Mouse (Mus musculus): Measurements from ENCODE around the gene Trmt13. TPM values are rescaled to one million over a fixed set of nuclear protein-coding genes. Genes with fewer than 3 reads are reported as not detected.

Gene Trmt13
- polyA plus RNA-seq, 1 experiment: 2.9 TPM

DNA sequence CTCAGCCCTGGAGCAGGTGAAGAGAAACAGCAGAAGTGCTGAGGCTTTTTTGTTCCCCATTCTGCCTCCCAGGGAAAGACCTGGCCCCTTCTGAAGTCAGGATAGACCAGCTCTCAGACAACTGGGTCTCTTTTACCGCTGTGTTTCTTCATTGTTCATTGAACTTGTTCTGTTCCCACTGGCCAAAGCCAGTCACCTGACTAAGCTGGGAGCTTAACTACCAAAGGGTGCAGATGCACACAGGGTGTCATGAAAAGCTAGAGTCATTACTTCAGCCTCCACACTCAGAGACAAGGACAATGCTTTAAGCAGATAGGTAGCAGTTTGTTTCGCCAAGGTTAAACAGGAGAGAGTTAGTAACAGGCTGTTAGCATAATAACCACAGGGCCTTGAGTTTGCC lies 72.3 kb downstream of the Trmt13 start:
- H3ac ChIP-seq (ENCODE audit: control insufficient read depth, insufficient read length): no peak overlapping the region
- H3K79me2 ChIP-seq (ENCODE audit: control insufficient read depth, insufficient read depth): no peaks in the 10 kb centered on the region
- no peak for TF ChIP-seq POLR2A (IDR thresholded peaks at IDR 0.05; ENCODE audit: insufficient read length, low read depth)
- TF ChIP-seq MYOG (IDR thresholded peaks at IDR 0.05; ENCODE audit: control insufficient read depth in 1 of 3, insufficient read depth in 1 of 3, insufficient read length in 2 of 3, low read depth in 2 of 3): no peak
- no peak for TF ChIP-seq CEBPB (IDR thresholded peaks at IDR 0.05; ENCODE audit: insufficient read depth, poor library complexity, severe bottlenecking)
- TF ChIP-seq POLR2AphosphoS2 (IDR thresholded peaks at IDR 0.05; ENCODE audit: insufficient read length, low read depth): no peak
- TF ChIP-seq E2F4 (IDR thresholded peaks at IDR 0.05; ENCODE audit: insufficient read depth): no peak
- no peak for TF ChIP-seq TCF3 (IDR thresholded peaks at IDR 0.05; ENCODE audit: insufficient read length, low read depth)
- no peak for TF ChIP-seq USF1 (IDR thresholded peaks at IDR 0.05; ENCODE audit: low read depth)
- no peak for TF ChIP-seq MAX (IDR thresholded peaks at IDR 0.05; ENCODE audit: low read depth)
- TF ChIP-seq REST (IDR thresholded peaks at IDR 0.05; ENCODE audit: insufficient read depth, insufficient read length): no peak
- no peak for TF ChIP-seq TCF12 (IDR thresholded peaks at IDR 0.05; ENCODE audit: insufficient read depth, poor library complexity, severe bottlenecking)
- TF ChIP-seq MYOD1 (IDR thresholded peaks at IDR 0.05; ENCODE audit: control insufficient read depth in 1 of 3, insufficient read length in 2 of 3, low read depth in 2 of 3): no peak
- no peak for TF ChIP-seq SRF (IDR thresholded peaks at IDR 0.05; ENCODE audit: control insufficient read depth, insufficient read length, low read depth)
- H3K4me2 ChIP-seq (ENCODE audit: low read depth): no peak overlapping the region
- no peak overlapping the region for H3K4me3 ChIP-seq
- peaks cover 7% of the 10 kb centered on the region for H3K36me3 ChIP-seq (ENCODE audit: control insufficient read depth, insufficient read depth)
- no peaks in the 10 kb centered on the region for H3K27me3 ChIP-seq (ENCODE audit: control insufficient read depth, insufficient read depth, insufficient read length)

DNA sequence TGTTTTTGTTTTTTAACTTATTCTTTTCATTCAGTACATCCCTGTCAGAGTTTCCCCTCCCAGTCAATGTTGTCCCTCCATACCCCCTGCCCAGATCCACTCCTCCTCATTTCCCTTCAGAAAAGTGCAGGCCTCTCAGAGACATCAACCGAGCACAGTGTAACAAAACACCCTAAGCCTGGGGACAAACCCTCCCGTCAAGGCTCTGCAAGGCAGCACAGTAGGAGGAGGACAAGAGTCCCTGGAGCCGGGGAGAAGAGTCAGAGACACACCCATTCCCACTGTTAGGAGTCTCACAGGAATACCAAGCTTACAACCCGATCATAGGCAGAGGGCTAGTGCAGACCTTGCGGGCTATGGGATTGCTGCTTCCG lies 77.2 kb downstream of the Trmt13 start:
- Histone ChIP-seq H3K36me3 (ENCODE audit: control insufficient read depth, insufficient read depth) (peaks cover 7% of the 10 kb centered on the region), H3K4me2 (ENCODE audit: low read depth) (no peak overlapping the region), H3ac (ENCODE audit: control insufficient read depth, insufficient read length) (no peak overlapping the region), H3K79me2 (ENCODE audit: control insufficient read depth, insufficient read depth) (no peaks in the 10 kb centered on the region), H3K4me3 (no peak overlapping the region), H3K27me3 (ENCODE audit: control insufficient read depth, insufficient read depth, insufficient read length) (no peaks in the 10 kb centered on the region)
- TF ChIP-seq REST (IDR thresholded peaks at IDR 0.05; ENCODE audit: insufficient read depth, insufficient read length) (no peak), E2F4 (IDR thresholded peaks at IDR 0.05; ENCODE audit: insufficient read depth) (no peak), SRF (IDR thresholded peaks at IDR 0.05; ENCODE audit: control insufficient read depth, insufficient read length, low read depth) (no peak), CEBPB (IDR thresholded peaks at IDR 0.05; ENCODE audit: insufficient read depth, poor library complexity, severe bottlenecking) (no peak), POLR2A (IDR thresholded peaks at IDR 0.05; ENCODE audit: insufficient read length, low read depth) (no peak), TCF3 (IDR thresholded peaks at IDR 0.05; ENCODE audit: insufficient read length, low read depth) (no peak)

DNA sequence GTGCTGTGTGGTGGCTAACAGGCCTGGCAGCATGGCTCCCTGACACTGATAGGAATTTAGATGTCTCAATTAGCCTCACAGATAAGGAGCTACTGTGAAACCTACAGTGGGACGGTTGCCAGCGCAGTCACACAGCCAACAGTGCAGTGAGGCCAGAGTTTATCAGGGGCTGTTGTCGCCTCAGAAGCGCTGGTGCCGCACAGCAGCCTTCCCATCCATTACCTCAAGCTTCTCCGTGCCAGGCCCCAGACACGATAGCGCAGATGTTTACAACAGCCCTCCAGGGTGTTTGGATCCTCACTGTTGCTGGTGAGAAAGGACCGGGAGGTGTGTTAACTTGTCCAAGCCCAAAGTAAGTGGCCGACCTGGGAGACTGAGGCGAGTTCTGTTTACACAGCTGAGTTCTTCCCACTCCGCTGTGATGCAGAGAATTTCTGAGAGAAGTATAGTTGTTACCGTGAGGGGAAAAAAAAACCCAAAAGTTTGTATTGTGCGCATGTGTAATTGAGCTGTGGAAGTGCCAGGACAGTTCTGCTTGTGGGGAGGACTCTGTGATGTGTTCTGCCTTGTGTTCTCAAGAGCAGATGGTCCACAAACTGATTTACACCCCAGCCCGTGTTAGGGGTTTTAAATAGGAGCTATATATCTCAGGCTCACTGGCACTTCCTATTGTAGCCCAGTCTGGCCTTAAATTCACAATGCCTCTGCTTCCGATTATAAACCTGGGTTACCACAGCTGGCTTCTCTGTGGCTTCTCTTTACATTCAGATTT lies 77.8 kb downstream of the Trmt13 start:
- no peak overlapping the region for H3K4me2 ChIP-seq (ENCODE audit: low read depth)
- H3K36me3 ChIP-seq (ENCODE audit: control insufficient read depth, insufficient read depth): peaks cover 7% of the 10 kb centered on the region
- TF ChIP-seq REST (IDR thresholded peaks at IDR 0.05; ENCODE audit: insufficient read depth, insufficient read length) (no peak), MAX (IDR thresholded peaks at IDR 0.05; ENCODE audit: low read depth) (no peak), TCF3 (IDR thresholded peaks at IDR 0.05; ENCODE audit: insufficient read length, low read depth) (no peak), POLR2A (IDR thresholded peaks at IDR 0.05; ENCODE audit: insufficient read length, low read depth) (no peak), USF1 (IDR thresholded peaks at IDR 0.05; ENCODE audit: low read depth) (no peak), SRF (IDR thresholded peaks at IDR 0.05; ENCODE audit: control insufficient read depth, insufficient read length, low read depth) (no peak), MYOG (IDR thresholded peaks at IDR 0.05; ENCODE audit: control insufficient read depth in 1 of 3, insufficient read depth in 1 of 3, insufficient read length in 2 of 3, low read depth in 2 of 3) (no peak), CEBPB (IDR thresholded peaks at IDR 0.05; ENCODE audit: insufficient read depth, poor library complexity, severe bottlenecking) (no peak), TCF12 (IDR thresholded peaks at IDR 0.05; ENCODE audit: insufficient read depth, poor library complexity, severe bottlenecking) (no peak)
- H3K79me2 ChIP-seq (ENCODE audit: control insufficient read depth, insufficient read depth): no peaks in the 10 kb centered on the region
- no peaks in the 10 kb centered on the region for H3K27me3 ChIP-seq (ENCODE audit: control insufficient read depth, insufficient read depth, insufficient read length)
- no peak overlapping the region for H3K4me3 ChIP-seq
- H3ac ChIP-seq (ENCODE audit: control insufficient read depth, insufficient read length): no peak overlapping the region

Other genes with a start within 250 kb of the Trmt13 start
- 0.65 TPM for gene Cdc14a, start 190.6 kb downstream of the Trmt13 start, polyA plus RNA-seq (2012; fragmentation: generic; extraction: Trizol)
- 51.0 TPM for gene Rtca, start 106.4 kb downstream of the Trmt13 start, polyA plus RNA-seq (2012; fragmentation: generic; extraction: Trizol)
- gene Dbt, start 101.5 kb downstream of the Trmt13 start, polyA plus RNA-seq (2012; fragmentation: generic; extraction: Trizol): 4.2 TPM
- gene Lrrc39, start 51.6 kb downstream of the Trmt13 start, polyA plus RNA-seq (2012; fragmentation: generic; extraction: Trizol): 2.4 TPM
- 1.3 TPM for gene Sass6, start 19.6 kb downstream of the Trmt13 start, polyA plus RNA-seq (2012; fragmentation: generic; extraction: Trizol)
- 11.5 TPM for gene Mfsd14a, start 48.1 kb upstream of the Trmt13 start, polyA plus RNA-seq (2012; fragmentation: generic; extraction: Trizol)
- not detected for gene Gm43191, start 66.7 kb upstream of the Trmt13 start, polyA plus RNA-seq (2012; fragmentation: generic; extraction: Trizol)
- 3.6 TPM for gene Slc35a3, start 98.2 kb upstream of the Trmt13 start, polyA plus RNA-seq (2012; fragmentation: generic; extraction: Trizol)
- gene Agl, start 193.6 kb upstream of the Trmt13 start, polyA plus RNA-seq (2012; fragmentation: generic; extraction: Trizol): 35.8 TPM
- 12.7 TPM for gene Frrs1, start 244.9 kb upstream of the Trmt13 start, polyA plus RNA-seq (2012; fragmentation: generic; extraction: Trizol)